Mouse (Mus musculus): Measurements from ENCODE around the gene Tbc1d2b.

- TF ChIP-seq POLR2A (IDR thresholded peaks at IDR 0.05; ENCODE audit: extremely low read depth, insufficient read depth, low read length) (no peak), CTCF (IDR thresholded peaks at IDR 0.05; ENCODE audit: low read depth, low read length) (no peak)
Measured at GRCm38 (mm10) chr9:90171421-90171820, 99.2 kb downstream of the Tbc1d2b start.

Data from liver, adult 2 months (tissue).